Mouse (Mus musculus) embryonic facial prominence, embryonic 14.5 days (tissue): Measurements from ENCODE around the gene Esp38. TPM values are rescaled to one million over a fixed set of nuclear protein-coding genes. Genes with fewer than 3 reads are reported as not detected.
"Not testable (repeated sequence)": the region's sequence is repeated elsewhere in the genome, so short reads cannot be mapped to it uniquely, and the experiment has no call there.

Experiments
- ATAC-seq: fragments of 200-750 bp; cut with Nextera tagmentation; 2 replicates; pipeline ENCODE4 v1.8.0; 2017; ENCODE audit warnings: low read depth, moderate number of reproducible peaks, moderate TSS enrichment
- DNase-seq: peaks from one replicate; pipeline ENCODE4 v3.0.0-alpha.2; 2015; ENCODE audit warnings: low spot score
- H3K27ac ChIP-seq: fragments of 300-500 bp; sonication (generic); replicated peaks from 2 replicates; pipeline ENCODE4 v1.5.1; 2014; ENCODE audit warnings: low read depth, mild to moderate bottlenecking, low read length, moderate library complexity
- H3K27me3 ChIP-seq: fragments of 300-500 bp; sonication (generic); replicated peaks from 2 replicates; pipeline ENCODE4 v1.6.1; 2014; ENCODE audit warnings: low read length; ENCODE audit not compliant: control insufficient read depth, insufficient read depth
- H3K36me3 ChIP-seq: fragments of 300-500 bp; sonication (generic); 2 replicates; pipeline ENCODE4 v1.6.1; 2014; ENCODE audit warnings: low read length, mixed read lengths; ENCODE audit not compliant: control insufficient read depth, insufficient read depth
- H3K4me1 ChIP-seq: fragments of 300-500 bp; sonication (generic); 2 replicates; pipeline ENCODE4 v1.6.1; 2014; ENCODE audit warnings: antibody characterized with exemption, low read length; ENCODE audit not compliant: control insufficient read depth, insufficient read depth
- H3K4me2 ChIP-seq: fragments of 300-500 bp; sonication (generic); 2 replicates; pipeline ENCODE4 v1.6.1; 2014; ENCODE audit warnings: low read depth, mild to moderate bottlenecking, low read length, moderate library complexity, mixed read lengths
- H3K4me3 ChIP-seq: fragments of 300-500 bp; sonication (generic); 2 replicates; pipeline ENCODE4 v1.5.1; 2014; ENCODE audit warnings: low read depth, mild to moderate bottlenecking, low read length
- H3K9ac ChIP-seq: fragments of 300-500 bp; sonication (generic); 2 replicates; pipeline ENCODE4 v1.6.1; 2014; ENCODE audit warnings: low read depth, mild to moderate bottlenecking, low read length, moderate library complexity, mixed read lengths
- H3K9me3 ChIP-seq: fragments of 300-500 bp; sonication (generic); 2 replicates; pipeline ENCODE4 v1.6.1; 2016; ENCODE audit warnings: low read length; ENCODE audit not compliant: control insufficient read depth
- WGBS: fragments of 180-500 bp; shearing (Covaris S2); extraction: QIAGEN DNeasy Blood & Tissue Kit; methylation state at CpG from one replicate; pipeline ENCODE4 v1.1.7; 2014; 5-methylcytosine and 5-hydroxymethylcytosine counted together
- polyA plus RNA-seq: library from polyadenylated mRNA; unstranded; fragments of >200 nt; fragmentation: Nextera tagmentation; extraction: Ambion mirVana; gene quantifications from 2 replicates; pipeline ENCODE4 v1.2.1, GENCODE M21; 2014

Gene Esp38
- polyA plus RNA-seq, result not detected in 2 replicates

DNA sequence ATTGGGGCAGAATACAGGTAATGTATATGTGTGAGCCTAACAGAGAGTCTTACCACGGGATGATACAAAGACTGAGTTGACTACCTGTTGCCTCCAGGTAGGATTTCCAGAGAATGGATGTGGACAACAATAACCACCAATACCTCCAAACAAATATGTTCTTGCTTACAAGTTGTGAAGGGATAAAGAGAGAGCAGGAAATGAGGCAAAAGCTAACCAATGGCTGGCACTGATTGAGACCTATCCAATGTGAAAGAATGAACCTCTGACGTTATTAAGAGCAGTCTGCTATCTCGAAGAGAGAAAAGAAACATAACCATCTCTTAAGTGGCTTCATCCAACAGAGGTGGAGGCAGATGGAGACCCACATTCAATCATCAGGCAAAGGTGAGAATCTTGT lies at the start of gene Esp38:
Esp38 (plus strand) TSS at position 301 of the 400 bp plus-strand sequence.
- H3K27ac ChIP-seq, result no peak within 1 kb of the TSS
- H3K4me1 ChIP-seq, result no peaks in the 10 kb centered on the region
- no peak within 1 kb of the TSS for H3K4me3 ChIP-seq
- no peaks in the 10 kb centered on the region for H3K27me3 ChIP-seq
- no peaks in the 10 kb centered on the region for H3K36me3 ChIP-seq
- H3K9me3 ChIP-seq, result no peaks in the 10 kb centered on the region
- H3K9ac ChIP-seq, result no peak within 1 kb of the TSS
- ATAC-seq (no peak), DNase-seq (no peak)
- no peak within 1 kb of the TSS for H3K4me2 ChIP-seq
- WGBS, result 65% methylated on average over 3 of the region's 3 CpGs

- not testable (repeated sequence) for DNase-seq, H3K27me3 ChIP-seq, H3K9me3 ChIP-seq, H3K27ac ChIP-seq, H3K4me2 ChIP-seq, H3K4me1 ChIP-seq, H3K4me3 ChIP-seq, ATAC-seq, H3K36me3 ChIP-seq, H3K9ac ChIP-seq
- WGBS, result 51% methylated on average over 8 of the region's 8 CpGs
These were observed 47.3 kb upstream of the Esp38 start for GRCm38 (mm10) chr17:39902928-39903545.

Other genes starting within 250 kb of the Esp38 start
- gene AC192777.2, start 144.9 kb downstream of the Esp38 start, polyA plus RNA-seq, result not detected in 2 replicates